Mouse (Mus musculus): Measurements from ENCODE around the gene Cnot3. TPM values are rescaled to one million over a fixed set of nuclear protein-coding genes. Genes with fewer than 3 reads are reported as not detected.
"Not testable (repeated sequence)": the region's sequence is repeated elsewhere in the genome, so short reads cannot be mapped to it uniquely, and the experiment has no call there.

Cnot3 gene
- 51.4 TPM in 2 replicates for polyA plus RNA-seq (2015; fragmentation: Nextera tagmentation; extraction: Ambion mirVana)

DNA sequence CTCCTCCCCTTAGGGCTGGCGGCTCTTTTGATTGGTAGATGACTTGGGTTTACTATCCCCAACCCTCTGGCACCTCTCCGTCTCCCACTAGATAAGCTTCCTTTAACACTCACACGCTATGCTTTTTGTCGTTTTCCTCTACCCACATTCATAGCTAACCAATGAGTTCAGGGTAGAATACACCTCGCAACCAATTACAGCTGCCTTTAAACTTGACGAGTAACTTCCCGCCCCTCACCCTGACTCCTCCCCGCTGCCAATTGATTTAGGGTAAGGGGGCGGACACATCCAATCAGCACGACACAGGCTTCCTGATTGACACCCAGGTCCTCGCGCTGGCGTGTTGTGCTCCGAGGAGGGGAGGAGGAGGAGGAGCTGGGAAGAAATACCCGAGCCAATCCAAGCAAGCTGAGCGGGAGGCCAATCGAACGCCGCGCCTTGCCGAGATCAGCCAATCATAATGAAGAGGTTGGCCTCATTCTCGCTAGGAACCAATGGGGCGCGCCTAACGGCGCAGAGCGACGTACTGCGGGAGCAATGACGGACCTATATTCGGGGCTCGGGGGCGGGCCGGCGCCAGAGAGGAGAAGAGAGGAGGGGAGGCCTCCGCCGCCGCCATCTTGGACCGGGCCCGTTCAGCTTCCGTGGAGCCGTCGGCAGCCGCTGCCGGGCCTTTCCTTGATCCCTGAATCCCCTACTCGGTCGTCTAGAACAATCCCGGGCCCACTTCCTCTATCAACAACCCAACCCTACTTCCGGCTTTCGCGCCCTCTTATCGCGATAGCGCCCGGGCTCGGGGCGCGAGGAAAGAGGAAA, at the start of gene Cnot3:
Cnot3 (plus strand) TSS at position 597 of the 816 bp plus-strand sequence.
- peak within 1 kb of the TSS; percentile 78 for H3K4me2 ChIP-seq
- peak; percentile 98 for ATAC-seq (ENCODE audit: borderline replicate concordance, extremely low read depth, low FRiP score, low TSS enrichment)

GRCm38 (mm10) chr7:3597755-3598154, 47.3 kb upstream of the Cnot3 start:
- H3K4me2 ChIP-seq; H3K27me3 ChIP-seq; H3K36me3 ChIP-seq; H3K4me3 ChIP-seq; H3K9ac ChIP-seq; H3K4me1 ChIP-seq; H3K9me3 ChIP-seq; H3K27ac ChIP-seq; ATAC-seq (ENCODE audit: borderline replicate concordance, extremely low read depth, low FRiP score, low TSS enrichment): not testable (repeated sequence)
- WGBS = 61% methylated on average over 1 of the region's 1 CpGs

More for the DNA sequence above, at the start of gene Cnot3:
- Histone ChIP-seq H3K27ac (peak within 1 kb of the TSS; percentile 98), H3K36me3 (peaks cover 29% of the 10 kb centered on the region), H3K27me3 (no peaks in the 10 kb centered on the region), H3K9me3 (no peaks in the 10 kb centered on the region), H3K4me3 (peak within 1 kb of the TSS; percentile 88), H3K4me1 (peaks cover 33% of the 10 kb centered on the region), H3K9ac (peak within 1 kb of the TSS; percentile 99)
- under 1% methylated on average over 53 of the region's 58 CpGs for WGBS

- Histone ChIP-seq H3K4me3 (no peak overlapping the region), H3K4me2 (no peak overlapping the region), H3K27ac (no peak overlapping the region), H3K9me3 (no peaks in the 10 kb centered on the region), H3K9ac (no peak overlapping the region), H3K4me1 (no peaks in the 10 kb centered on the region), H3K27me3 (no peaks in the 10 kb centered on the region), H3K36me3 (no peaks in the 10 kb centered on the region)
- WGBS = 7% methylated on average over 4 of the region's 4 CpGs
- no peak for ATAC-seq (ENCODE audit: borderline replicate concordance, extremely low read depth, low FRiP score, low TSS enrichment)
These were observed 43.9 kb upstream of the Cnot3 start for GRCm38 (mm10) chr7:3601119-3601518.

GRCm38 (mm10) chr7:3606798-3607197, 38.3 kb upstream of the Cnot3 start:
- Histone ChIP-seq H3K36me3 (no peaks in the 10 kb centered on the region), H3K9ac (no peak overlapping the region), H3K9me3 (no peaks in the 10 kb centered on the region), H3K4me2 (no peak overlapping the region), H3K27me3 (no peaks in the 10 kb centered on the region), H3K4me1 (no peaks in the 10 kb centered on the region), H3K27ac (no peak overlapping the region), H3K4me3 (no peak overlapping the region)
- WGBS = 11% methylated on average over 2 of the region's 2 CpGs
- 0 out of 2 replicates have a peak, but pooled peaks have one; percentile 42 for ATAC-seq (ENCODE audit: borderline replicate concordance, extremely low read depth, low FRiP score, low TSS enrichment)

DNA sequence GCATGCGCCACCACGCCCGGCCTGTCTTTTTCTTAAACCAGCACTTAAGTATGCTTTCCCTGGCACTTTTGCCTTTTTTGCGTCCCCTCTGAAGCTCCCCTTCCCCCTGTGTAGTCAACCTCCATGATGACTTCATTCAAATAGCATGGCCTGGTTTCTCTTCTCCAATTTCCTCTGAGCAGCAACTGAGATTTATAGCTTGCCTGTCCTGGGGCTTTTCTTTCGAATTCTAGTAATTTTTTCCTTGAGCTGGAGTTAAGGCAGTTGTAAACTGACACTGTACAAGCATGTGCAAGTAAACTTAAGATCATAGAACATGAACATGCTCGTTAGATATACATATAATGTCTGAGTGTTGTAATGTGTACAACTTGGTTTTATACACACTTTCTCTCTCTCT, 37.7 kb upstream of the Cnot3 start:
- Histone ChIP-seq H3K27me3 (no peaks in the 10 kb centered on the region), H3K27ac (no peak overlapping the region), H3K4me3 (no peak overlapping the region), H3K4me1 (no peaks in the 10 kb centered on the region), H3K4me2 (no peak overlapping the region), H3K9me3 (no peaks in the 10 kb centered on the region), H3K9ac (no peak overlapping the region), H3K36me3 (no peaks in the 10 kb centered on the region)
- WGBS = 79% methylated on average over 6 of the region's 6 CpGs
- no peak for ATAC-seq (ENCODE audit: borderline replicate concordance, extremely low read depth, low FRiP score, low TSS enrichment)

DNA sequence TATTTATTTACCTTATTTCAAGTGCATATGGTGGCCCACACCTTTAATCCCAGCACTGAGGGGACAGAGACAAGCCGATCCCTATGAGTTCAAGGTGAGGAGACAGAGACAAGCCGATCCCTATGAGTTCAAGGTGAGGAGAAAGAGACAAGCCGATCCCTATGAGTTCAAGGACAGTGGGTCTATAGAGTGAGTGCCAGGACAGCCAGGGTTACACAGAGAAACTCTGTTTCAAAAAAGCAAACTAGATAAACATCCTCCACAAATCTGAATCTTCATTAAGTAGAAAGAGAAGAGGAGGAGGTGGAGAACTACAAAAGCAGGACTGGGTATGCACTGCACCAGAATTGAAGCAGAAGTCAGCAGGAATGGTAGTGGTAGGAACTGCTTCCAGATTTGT, 36.4 kb upstream of the Cnot3 start:
- Histone ChIP-seq H3K9me3 (no peaks in the 10 kb centered on the region), H3K4me2 (no peak overlapping the region), H3K27ac (no peak overlapping the region), H3K27me3 (no peaks in the 10 kb centered on the region), H3K4me1 (no peaks in the 10 kb centered on the region), H3K9ac (no peak overlapping the region), H3K4me3 (no peak overlapping the region), H3K36me3 (no peaks in the 10 kb centered on the region)
- WGBS = 82% methylated on average over 3 of the region's 3 CpGs
- ATAC-seq (ENCODE audit: borderline replicate concordance, extremely low read depth, low FRiP score, low TSS enrichment) = no peak

DNA sequence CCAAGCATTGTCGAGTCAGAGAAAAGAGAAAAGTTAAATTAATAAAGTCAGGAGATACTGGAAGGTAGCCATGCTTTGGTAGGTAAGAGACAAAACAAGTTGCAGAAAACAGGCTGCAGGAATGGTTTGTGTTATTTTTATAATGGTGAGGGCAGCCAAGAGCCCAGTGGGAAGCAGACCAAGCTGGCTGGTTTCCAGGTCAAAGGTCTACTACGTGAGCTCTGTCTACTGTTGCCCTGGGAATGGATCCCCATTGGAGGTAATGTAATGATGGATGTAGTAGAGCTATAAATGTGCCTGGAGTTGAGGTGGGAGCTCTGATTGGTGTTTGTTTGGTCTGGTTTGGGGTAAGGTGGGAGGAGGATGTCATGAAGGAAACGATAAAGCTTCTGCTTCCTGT, 36.0 kb upstream of the Cnot3 start:
- H3K4me3 ChIP-seq = no peak overlapping the region
- ATAC-seq (ENCODE audit: borderline replicate concordance, extremely low read depth, low FRiP score, low TSS enrichment) = no peak
- no peak overlapping the region for H3K4me2 ChIP-seq
- H3K4me1 ChIP-seq = no peaks in the 10 kb centered on the region
- no peaks in the 10 kb centered on the region for H3K36me3 ChIP-seq
- no peaks in the 10 kb centered on the region for H3K9me3 ChIP-seq
- no peak overlapping the region for H3K27ac ChIP-seq
- WGBS = 57% methylated on average over 3 of the region's 3 CpGs
- no peaks in the 10 kb centered on the region for H3K27me3 ChIP-seq
- H3K9ac ChIP-seq = no peak overlapping the region

- Histone ChIP-seq H3K36me3 (no peaks in the 10 kb centered on the region), H3K9ac (no peak overlapping the region), H3K4me3 (no peak overlapping the region), H3K9me3 (no peaks in the 10 kb centered on the region), H3K27me3 (no peaks in the 10 kb centered on the region), H3K4me2 (no peak overlapping the region), H3K4me1 (no peaks in the 10 kb centered on the region), H3K27ac (no peak overlapping the region)
- ATAC-seq (ENCODE audit: borderline replicate concordance, extremely low read depth, low FRiP score, low TSS enrichment) = no peak
- 77% methylated on average over 3 of the region's 3 CpGs for WGBS
These were observed 34.6 kb upstream of the Cnot3 start for GRCm38 (mm10) chr7:3610437-3610836.

- H3K9me3 ChIP-seq = no peaks in the 10 kb centered on the region
- WGBS = 83% methylated on average over 13 of the region's 13 CpGs
- H3K27ac ChIP-seq = no peak overlapping the region
- H3K9ac ChIP-seq = no peak overlapping the region
- H3K4me3 ChIP-seq = no peak overlapping the region
- H3K4me2 ChIP-seq = no peak overlapping the region
- no peaks in the 10 kb centered on the region for H3K27me3 ChIP-seq
- no peaks in the 10 kb centered on the region for H3K36me3 ChIP-seq
- H3K4me1 ChIP-seq = no peaks in the 10 kb centered on the region
- no peak for ATAC-seq (ENCODE audit: borderline replicate concordance, extremely low read depth, low FRiP score, low TSS enrichment)
These were observed 34.1 kb upstream of the Cnot3 start for GRCm38 (mm10) chr7:3611006-3611405.

DNA sequence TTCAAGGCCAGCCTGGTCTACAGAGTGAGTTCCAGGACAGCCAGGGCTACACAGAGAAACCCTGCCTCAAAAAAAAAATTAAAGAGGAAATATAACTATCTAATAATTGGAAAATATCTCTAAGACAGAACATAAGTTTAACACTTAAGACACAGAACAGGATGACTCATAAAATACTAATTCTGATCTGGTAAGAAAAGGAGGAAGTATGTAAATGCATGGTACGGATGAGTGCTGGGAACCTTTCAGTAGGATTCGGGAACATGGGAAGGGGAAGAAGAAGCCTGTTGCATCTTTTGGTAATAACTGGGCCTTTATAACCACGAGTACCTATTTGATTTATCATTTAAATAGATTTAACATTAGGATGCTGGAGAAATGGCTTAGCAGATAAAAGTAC, 31.0 kb upstream of the Cnot3 start:
- Histone ChIP-seq H3K27ac (no peak overlapping the region), H3K4me1 (0 out of 2 replicates have a peak, but pooled peaks cover 7% of the 10 kb centered on the region), H3K9me3 (no peaks in the 10 kb centered on the region), H3K27me3 (no peaks in the 10 kb centered on the region), H3K9ac (no peak overlapping the region), H3K36me3 (0 out of 2 replicates have a peak, but pooled peaks cover under 1% of the 10 kb centered on the region), H3K4me2 (no peak overlapping the region), H3K4me3 (no peak overlapping the region)
- WGBS = 68% methylated on average over 3 of the region's 3 CpGs
- ATAC-seq (ENCODE audit: borderline replicate concordance, extremely low read depth, low FRiP score, low TSS enrichment) = no peak

GRCm38 (mm10) chr7:3616057-3616388, 29.0 kb upstream of the Cnot3 start, which contains the start of gene Oscar:
Gene Oscar, minus strand, starts transcription at chr7:3616157.
- Histone ChIP-seq H3K36me3 (peaks cover 20% of the 10 kb centered on the region; the same call in 1 of the 2 replicates), H3K9me3 (no peaks in the 10 kb centered on the region), H3K4me3 (peak within 1 kb of the TSS; percentile 74), H3K27ac (no peak within 1 kb of the TSS), H3K27me3 (no peaks in the 10 kb centered on the region), H3K9ac (no peak within 1 kb of the TSS), H3K4me1 (0 out of 2 replicates have a peak, but pooled peaks cover 7% of the 10 kb centered on the region), H3K4me2 (peak within 1 kb of the TSS; percentile 71; the same call in 1 of the 2 replicates)
- no peak for ATAC-seq (ENCODE audit: borderline replicate concordance, extremely low read depth, low FRiP score, low TSS enrichment)
- WGBS = 71% methylated on average over 4 of the region's 4 CpGs

Measured in lung, embryonic 15.5 days (tissue).